Comparison of ENCODE assay signal across 9 mouse cellular contexts in the genomic region with DNA sequence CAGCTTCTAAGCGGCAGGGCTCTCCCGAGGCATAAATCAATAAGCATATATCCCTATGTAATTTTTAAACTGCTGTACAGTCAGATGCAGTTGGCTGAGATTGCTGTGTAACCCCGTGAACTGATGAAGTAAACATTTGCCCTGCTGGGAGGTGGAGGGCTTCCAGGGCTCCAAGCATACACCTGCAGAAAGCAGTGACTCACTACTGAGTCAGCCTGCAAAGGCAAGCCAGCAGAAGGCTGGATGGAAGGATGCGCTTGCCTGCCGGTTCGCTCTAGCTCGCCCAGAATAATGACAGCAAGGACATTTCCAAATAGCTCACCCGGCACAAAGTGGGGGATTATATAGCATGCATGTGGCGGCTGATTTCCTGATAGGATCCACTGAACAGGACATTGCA.
A peak's percentile ranks its signal among the peaks of the same experiment; 100 is the strongest.
DNase-seq lines count a peak whose midpoint lies in the region; ATAC-seq and TF ChIP-seq lines count a peak whose summit lies in the region.
"Had no signal": no experiment of that assay in that cellular context is flagged by ENCODE, and none has a peak within 500 bp of the region (broad histone marks: within the 10 kb centered on the region; RNA-seq: fewer than 3 reads in every experiment).

No protein-coding gene starts in this region.

- TF ChIP-seq EP300 in lung, postnatal 0 days (IDR thresholded peaks at IDR 0.05) = no peak
- peak; percentile 64 for TF ChIP-seq EP300 in stomach, postnatal 0 days (optimal IDR thresholded peaks at IDR 0.05)

- ATAC-seq in lung, postnatal 0 days = no peak
- peak; percentile 95 for ATAC-seq in stomach, postnatal 0 days (ENCODE audit: low FRiP score, low TSS enrichment)

- H3K9me3 ChIP-seq in lung, postnatal 0 days (ENCODE audit: low read length) = no peaks in the 10 kb centered on the region
- no peaks in the 10 kb centered on the region for H3K9me3 ChIP-seq in stomach, postnatal 0 days (ENCODE audit: control insufficient read depth, low read length)
- H3K9me3 ChIP-seq: limb, embryonic 13.5 days had no signal

- no peaks in the 10 kb centered on the region for H3K36me3 ChIP-seq in lung, postnatal 0 days (ENCODE audit: insufficient read depth, low read length)
- H3K36me3 ChIP-seq in stomach, postnatal 0 days (ENCODE audit: control insufficient read depth, insufficient read depth, low read length) = no peaks in the 10 kb centered on the region
- H3K36me3 ChIP-seq: limb, embryonic 13.5 days had no signal

- H3K4me1 ChIP-seq in lung, postnatal 0 days (ENCODE audit: insufficient read depth, low read depth, low read length) = no peaks in the 10 kb centered on the region
- H3K4me1 ChIP-seq in stomach, postnatal 0 days (replicated peaks; ENCODE audit: control insufficient read depth, insufficient read depth) = no peaks in the 10 kb centered on the region
- H3K4me1 ChIP-seq: limb, embryonic 13.5 days had no signal

- H3K4me3 ChIP-seq in gastrocnemius, adult 2 months = no peak overlapping the region
- H3K4me3 ChIP-seq in lung, postnatal 0 days (ENCODE audit: low read depth, low read length) = no peak overlapping the region
- no peak overlapping the region for H3K4me3 ChIP-seq in stomach, postnatal 0 days (ENCODE audit: low read depth, low read length)
- H3K4me3 ChIP-seq: limb, embryonic 13.5 days had no signal

- TF ChIP-seq CTCF in gastrocnemius, adult 2 months (IDR thresholded peaks at IDR 0.05) = no peak
- no peak for TF ChIP-seq CTCF in lung, postnatal 0 days (IDR thresholded peaks at IDR 0.05)
- no peak for TF ChIP-seq CTCF in stomach, postnatal 0 days (IDR thresholded peaks at IDR 0.05; ENCODE audit: low read depth)

- intact Hi-C loops in gastrocnemius, adult 2 months (cut with DNase I) = no loop called here
- intact Hi-C loops in gastrocnemius, postnatal 36 days (cut with DNase I) = no loop called here

- WGBS in lung, postnatal 0 days = 37% methylated on average over 9 of the region's 9 CpGs
- 15% methylated on average over 9 of the region's 9 CpGs for WGBS in stomach, postnatal 0 days

- H3K27ac ChIP-seq in gastrocnemius, adult 2 months = no peak overlapping the region
- H3K27ac ChIP-seq in lung, postnatal 0 days (ENCODE audit: low read length) = no peak overlapping the region
- no peak overlapping the region for H3K27ac ChIP-seq in stomach, postnatal 0 days (replicated peaks)
- H3K27ac ChIP-seq: limb, embryonic 13.5 days had no signal

- no peaks in the 10 kb centered on the region for H3K27me3 ChIP-seq in lung, postnatal 0 days (replicated peaks; ENCODE audit: insufficient read depth, low read length)
- no peaks in the 10 kb centered on the region for H3K27me3 ChIP-seq in stomach, postnatal 0 days (ENCODE audit: control insufficient read depth, insufficient read depth, low read length)
- H3K27me3 ChIP-seq: limb, embryonic 13.5 days had no signal

- no peak overlapping the region for H3K4me2 ChIP-seq in lung, postnatal 0 days (replicated peaks; ENCODE audit: low read depth, low read length)
- H3K4me2 ChIP-seq in stomach, postnatal 0 days (replicated peaks; ENCODE audit: low read depth) = no peak overlapping the region
- H3K4me2 ChIP-seq: limb, embryonic 13.5 days had no signal

- no peak overlapping the region for H3K9ac ChIP-seq in lung, postnatal 0 days (replicated peaks; ENCODE audit: low read depth)
- H3K9ac ChIP-seq in stomach, postnatal 0 days (ENCODE audit: low read length) = no peak overlapping the region
- H3K9ac ChIP-seq: limb, embryonic 13.5 days had no signal

- peak; percentile 24 for DNase-seq in gastrocnemius, adult 2 months
- no peak for DNase-seq in gastrocnemius, postnatal 36 days
- peak; percentile 13 for DNase-seq in lung, postnatal 0 days (ENCODE audit: low spot score)
- DNase-seq in lung, postnatal 10 days = no peak
- DNase-seq in lung, postnatal 36 days = peak; percentile 13
- peak; percentile 76 for DNase-seq in stomach, postnatal 0 days (ENCODE audit: low spot score)
- no peak for DNase-seq in adrenal gland, postnatal 10 days
- no peak for DNase-seq in spleen, postnatal 4 days (ENCODE audit: low spot score in 2 of 2)

Comparison
In these comparisons a context has a peak if more than half of its experiments do, and no peak if none do; other contexts are left out.
1. DNase-seq: peak in gastrocnemius, adult 2 months (single experiment), lung, postnatal 0 days (single experiment), lung, postnatal 36 days (single experiment) and stomach, postnatal 0 days (single experiment); none in gastrocnemius, postnatal 36 days (0 of 2), lung, postnatal 10 days (single experiment), adrenal gland, postnatal 10 days (single experiment) and spleen, postnatal 4 days (0 of 2).